Mouse (Mus musculus) retina, embryonic 14.5 days (tissue): ENCODE data around the gene Gm13119.
A peak's percentile ranks its signal among the peaks of the same experiment; 100 is the strongest.
"Not testable (repeated sequence)": the region's sequence is repeated elsewhere in the genome, so short reads cannot be mapped to it uniquely, and the experiment has no call there.

Experiments
- DNase-seq: peaks from one replicate; pipeline ENCODE4 v3.0.0-alpha.2; 2015; ENCODE audit warnings: low spot score

Gene Gm13119

GRCm38 (mm10) chr4:144357642-144358041 is at the start of gene Gm13119:
Gene Gm13119 (plus strand): TSS chr4:144357942.
- DNase-seq, result not testable (repeated sequence)

- DNase-seq, result not testable (repeated sequence)
Observed at GRCm38 (mm10) chr4:144312666-144313460, 44.9 kb upstream of the Gm13119 start.

- DNase-seq, result not testable (repeated sequence)
Observed at GRCm38 (mm10) chr4:144329949-144330348, 27.8 kb upstream of the Gm13119 start, which contains the start of gene Gm13128. Gene Gm13128 (plus strand): TSS chr4:144330249.

- DNase-seq, result not testable (repeated sequence)
Observed at GRCm38 (mm10) chr4:144335856-144336255, 21.9 kb upstream of the Gm13119 start.

GRCm38 (mm10) chr4:144377911-144378310 is 20.2 kb downstream of the Gm13119 start, which contains the start of gene Pramef20:
Gene Pramef20 (minus strand): TSS chr4:144377933.
- no peak for DNase-seq

- DNase-seq, result no peak
Observed at GRCm38 (mm10) chr4:144396316-144396715, 38.6 kb downstream of the Gm13119 start.

GRCm38 (mm10) chr4:144402712-144403111 is 45.0 kb downstream of the Gm13119 start:
- no peak for DNase-seq

- peak; percentile 24 for DNase-seq
Observed at GRCm38 (mm10) chr4:144404456-144405086, 46.8 kb downstream of the Gm13119 start.

- DNase-seq, result no peak
Observed at GRCm38 (mm10) chr4:144406261-144406660, 48.5 kb downstream of the Gm13119 start.

GRCm38 (mm10) chr4:144408290-144408689 is 50.5 kb downstream of the Gm13119 start, which contains the start of gene Pramef12:
Gene Pramef12 (minus strand): TSS chr4:144408464.
- no peak for DNase-seq
